Mouse (Mus musculus): ENCODE measurements around the gene Sytl2. TPM values are rescaled to one million over a fixed set of nuclear protein-coding genes. Genes with fewer than 3 reads are reported as not detected.

The Sytl2 gene
- polyA plus RNA-seq, 1 experiment from 2014 or later: 8.9 TPM

GRCm38 (mm10) chr7:90313421-90313820 is 11.4 kb downstream of the Sytl2 start:
- WGBS: 82% methylated on average over 3 of the region's 3 CpGs
- Histone ChIP-seq H3K36me3 (no peaks in the 10 kb centered on the region), H3K4me2 (replicated peaks) (no peak overlapping the region), H3K4me3 (no peak overlapping the region), H3K9ac (no peak overlapping the region), H3K4me1 (no peaks in the 10 kb centered on the region), H3K27ac (no peak overlapping the region), H3K9me3 (no peaks in the 10 kb centered on the region), H3K27me3 (no peaks in the 10 kb centered on the region)
- ATAC-seq (ENCODE audit: insufficient number of reproducible peaks, insufficient read depth, low FRiP score, low TSS enrichment): no peak

- H3K27me3 ChIP-seq: no peaks in the 10 kb centered on the region
Measured at GRCm38 (mm10) chr7:90316823-90317222, 14.8 kb downstream of the Sytl2 start.

GRCm38 (mm10) chr7:90319446-90319845 is 17.4 kb downstream of the Sytl2 start:
- ATAC-seq (ENCODE audit: insufficient number of reproducible peaks, insufficient read depth, low FRiP score, low TSS enrichment): no peak
- H3K27ac ChIP-seq: no peak overlapping the region
- no peaks in the 10 kb centered on the region for H3K36me3 ChIP-seq
- H3K27me3 ChIP-seq: no peaks in the 10 kb centered on the region
- 80% methylated on average over 1 of the region's 1 CpGs for WGBS
- H3K4me2 ChIP-seq (replicated peaks): no peak overlapping the region
- no peak overlapping the region for H3K4me3 ChIP-seq
- H3K9ac ChIP-seq: no peak overlapping the region
- no peaks in the 10 kb centered on the region for H3K9me3 ChIP-seq
- H3K4me1 ChIP-seq: no peaks in the 10 kb centered on the region

More at GRCm38 (mm10) chr7:90316823-90317222, 14.8 kb downstream of the Sytl2 start:
- no peak overlapping the region for H3K9ac ChIP-seq
- ATAC-seq (ENCODE audit: insufficient number of reproducible peaks, insufficient read depth, low FRiP score, low TSS enrichment): no peak
- H3K4me1 ChIP-seq: no peaks in the 10 kb centered on the region
- 97% methylated on average over 2 of the region's 2 CpGs for WGBS
- H3K27ac ChIP-seq: no peak overlapping the region
- no peak overlapping the region for H3K4me3 ChIP-seq
- no peaks in the 10 kb centered on the region for H3K9me3 ChIP-seq
- H3K36me3 ChIP-seq: no peaks in the 10 kb centered on the region
- no peak overlapping the region for H3K4me2 ChIP-seq (replicated peaks)

- H3K9ac ChIP-seq: no peak overlapping the region
- no peak overlapping the region for H3K4me3 ChIP-seq
- ATAC-seq (ENCODE audit: insufficient number of reproducible peaks, insufficient read depth, low FRiP score, low TSS enrichment): no peak
Measured at GRCm38 (mm10) chr7:90320124-90320523, 18.1 kb downstream of the Sytl2 start.

GRCm38 (mm10) chr7:90325166-90325565 is 23.1 kb downstream of the Sytl2 start:
- ATAC-seq (ENCODE audit: insufficient number of reproducible peaks, insufficient read depth, low FRiP score, low TSS enrichment): no peak

More at GRCm38 (mm10) chr7:90320124-90320523, 18.1 kb downstream of the Sytl2 start:
- Histone ChIP-seq H3K4me1 (no peaks in the 10 kb centered on the region), H3K27me3 (no peaks in the 10 kb centered on the region), H3K4me2 (replicated peaks) (no peak overlapping the region), H3K27ac (no peak overlapping the region), H3K36me3 (no peaks in the 10 kb centered on the region), H3K9me3 (no peaks in the 10 kb centered on the region)
- 53% methylated on average over 5 of the region's 5 CpGs for WGBS

GRCm38 (mm10) chr7:90330200-90330599 is 28.1 kb downstream of the Sytl2 start:
- Histone ChIP-seq H3K4me3 (no peak overlapping the region), H3K9ac (no peak overlapping the region), H3K4me1 (no peaks in the 10 kb centered on the region), H3K4me2 (replicated peaks) (no peak overlapping the region), H3K9me3 (no peaks in the 10 kb centered on the region), H3K27ac (no peak overlapping the region), H3K27me3 (no peaks in the 10 kb centered on the region), H3K36me3 (no peaks in the 10 kb centered on the region)
- ATAC-seq (ENCODE audit: insufficient number of reproducible peaks, insufficient read depth, low FRiP score, low TSS enrichment): no peak
- 61% methylated on average over 1 of the region's 1 CpGs for WGBS

More at GRCm38 (mm10) chr7:90325166-90325565, 23.1 kb downstream of the Sytl2 start:
- 89% methylated on average over 4 of the region's 4 CpGs for WGBS
- H3K27me3 ChIP-seq: no peaks in the 10 kb centered on the region
- H3K36me3 ChIP-seq: no peaks in the 10 kb centered on the region
- no peak overlapping the region for H3K4me3 ChIP-seq
- H3K9ac ChIP-seq: no peak overlapping the region
- H3K9me3 ChIP-seq: no peaks in the 10 kb centered on the region
- H3K4me1 ChIP-seq: no peaks in the 10 kb centered on the region
- H3K27ac ChIP-seq: no peak overlapping the region
- H3K4me2 ChIP-seq (replicated peaks): no peak overlapping the region

- H3K4me3 ChIP-seq: no peak overlapping the region
- no peaks in the 10 kb centered on the region for H3K36me3 ChIP-seq
- no peak for ATAC-seq (ENCODE audit: insufficient number of reproducible peaks, insufficient read depth, low FRiP score, low TSS enrichment)
- H3K4me2 ChIP-seq (replicated peaks): no peak overlapping the region
- H3K4me1 ChIP-seq: no peaks in the 10 kb centered on the region
- no peak overlapping the region for H3K27ac ChIP-seq
- H3K27me3 ChIP-seq: no peaks in the 10 kb centered on the region
- H3K9ac ChIP-seq: no peak overlapping the region
- H3K9me3 ChIP-seq: no peaks in the 10 kb centered on the region
- 92% methylated on average over 3 of the region's 3 CpGs for WGBS
Measured at GRCm38 (mm10) chr7:90332483-90333065, 30.5 kb downstream of the Sytl2 start.

GRCm38 (mm10) chr7:90334362-90334761 is 32.3 kb downstream of the Sytl2 start:
- no peaks in the 10 kb centered on the region for H3K4me1 ChIP-seq
- H3K4me2 ChIP-seq (replicated peaks): no peak overlapping the region
- 86% methylated on average over 6 of the region's 6 CpGs for WGBS
- H3K9ac ChIP-seq: no peak overlapping the region
- no peak overlapping the region for H3K27ac ChIP-seq
- no peaks in the 10 kb centered on the region for H3K36me3 ChIP-seq
- no peaks in the 10 kb centered on the region for H3K27me3 ChIP-seq
- H3K9me3 ChIP-seq: no peaks in the 10 kb centered on the region
- no peak overlapping the region for H3K4me3 ChIP-seq
- no peak for ATAC-seq (ENCODE audit: insufficient number of reproducible peaks, insufficient read depth, low FRiP score, low TSS enrichment)

- no peak for ATAC-seq (ENCODE audit: insufficient number of reproducible peaks, insufficient read depth, low FRiP score, low TSS enrichment)
- H3K36me3 ChIP-seq: no peaks in the 10 kb centered on the region
- no peaks in the 10 kb centered on the region for H3K4me1 ChIP-seq
- no peak overlapping the region for H3K4me3 ChIP-seq
- H3K27me3 ChIP-seq: no peaks in the 10 kb centered on the region
- H3K4me2 ChIP-seq (replicated peaks): no peak overlapping the region
- H3K27ac ChIP-seq: no peak overlapping the region
- no peak overlapping the region for H3K9ac ChIP-seq
- H3K9me3 ChIP-seq: no peaks in the 10 kb centered on the region
- WGBS: 90% methylated on average over 3 of the region's 3 CpGs
Measured at GRCm38 (mm10) chr7:90334831-90335230, 32.8 kb downstream of the Sytl2 start.

GRCm38 (mm10) chr7:90335755-90336194 is 33.7 kb downstream of the Sytl2 start:
- no peaks in the 10 kb centered on the region for H3K27me3 ChIP-seq
- H3K9me3 ChIP-seq: no peaks in the 10 kb centered on the region
- ATAC-seq (ENCODE audit: insufficient number of reproducible peaks, insufficient read depth, low FRiP score, low TSS enrichment): no peak
- H3K27ac ChIP-seq: no peak overlapping the region
- 41% methylated on average over 3 of the region's 3 CpGs for WGBS
- H3K4me2 ChIP-seq (replicated peaks): no peak overlapping the region
- no peak overlapping the region for H3K9ac ChIP-seq
- H3K4me3 ChIP-seq: no peak overlapping the region
- H3K36me3 ChIP-seq: no peaks in the 10 kb centered on the region
- H3K4me1 ChIP-seq: no peaks in the 10 kb centered on the region

GRCm38 (mm10) chr7:90341212-90341957 is 39.3 kb downstream of the Sytl2 start:
- no peak overlapping the region for H3K4me2 ChIP-seq (replicated peaks)
- no peaks in the 10 kb centered on the region for H3K27me3 ChIP-seq
- no peak overlapping the region for H3K27ac ChIP-seq
- H3K9ac ChIP-seq: no peak overlapping the region
- WGBS: 53% methylated on average over 12 of the region's 12 CpGs
- H3K36me3 ChIP-seq: no peaks in the 10 kb centered on the region
- no peaks in the 10 kb centered on the region for H3K9me3 ChIP-seq
- H3K4me3 ChIP-seq: no peak overlapping the region
- ATAC-seq (ENCODE audit: insufficient number of reproducible peaks, insufficient read depth, low FRiP score, low TSS enrichment): no peak
- no peaks in the 10 kb centered on the region for H3K4me1 ChIP-seq

- no peak overlapping the region for H3K27ac ChIP-seq
- no peaks in the 10 kb centered on the region for H3K4me1 ChIP-seq
- no peaks in the 10 kb centered on the region for H3K36me3 ChIP-seq
- H3K9ac ChIP-seq: no peak overlapping the region
- WGBS: 76% methylated on average over 3 of the region's 3 CpGs
- no peak overlapping the region for H3K4me2 ChIP-seq (replicated peaks)
- no peak for ATAC-seq (ENCODE audit: insufficient number of reproducible peaks, insufficient read depth, low FRiP score, low TSS enrichment)
- no peaks in the 10 kb centered on the region for H3K27me3 ChIP-seq
- H3K9me3 ChIP-seq: no peaks in the 10 kb centered on the region
- H3K4me3 ChIP-seq: no peak overlapping the region
Measured at GRCm38 (mm10) chr7:90344903-90345302, 42.9 kb downstream of the Sytl2 start.

All from embryonic facial prominence, embryonic 12.5 days (tissue).